Mouse (Mus musculus) gastrocnemius, postnatal 14 days (tissue): ENCODE measurements around the gene Tmprss6. TPM values are rescaled to one million over a fixed set of nuclear protein-coding genes. Genes with fewer than 3 reads are reported as not detected.

Source experiments
- DNase-seq: peaks from one replicate; pipeline ENCODE4 v3.0.0; 2021; ENCODE audit warnings: mixed read lengths
- intact Hi-C: fragments of 180-260 bp; cut with DNase I; formaldehyde crosslinking; loops from one replicate; pipeline ENCODE4 v1.15.1; 2025; ENCODE audit warnings: low total_unique reads
- long read RNA-seq, 2 experiments: library from polyadenylated mRNA; stranded (forward); transcript quantifications; one replicate each; pipeline ENCODE4 v2.0.0; 2021
- total RNA-seq, 2 experiments: library from RNA; stranded (reverse); gene quantifications; 2 replicates each; pipeline ENCODE4 v1.2.3; 2021

The Tmprss6 gene
- not detected for total RNA-seq
- long read RNA-seq, experiment 1 = 0 reads
- long read RNA-seq, experiment 2 = 0 reads

- no peak for DNase-seq
- intact Hi-C loops = no loop called here
Measured at GRCm38 (mm10) chr15:78468379-78468937, at the start of gene Tmprss6. Tmprss6 (minus strand) TSS chr15:78468634.

- no peak for DNase-seq
- intact Hi-C loops = no loop called here
Measured at GRCm38 (mm10) chr15:78518221-78518620, 49.8 kb upstream of the Tmprss6 start.

GRCm38 (mm10) chr15:78515759-78516158, 47.3 kb upstream of the Tmprss6 start:
- intact Hi-C loops = no loop called here
- no peak for DNase-seq

- peak; percentile 72 for DNase-seq
- intact Hi-C loops = no loop called here
Measured at GRCm38 (mm10) chr15:78514393-78515146, 46.1 kb upstream of the Tmprss6 start.

- intact Hi-C loops = loop anchor here (2.0 kb wide), 1 partner anchor 22 kb away; no protein-coding TSS in a partner anchor
- no peak for DNase-seq
Measured at GRCm38 (mm10) chr15:78513019-78513418, 44.6 kb upstream of the Tmprss6 start.

GRCm38 (mm10) chr15:78511951-78512350, 43.5 kb upstream of the Tmprss6 start:
- intact Hi-C loops = loop anchor here (2.0 kb wide), 1 partner anchor 23 kb away; no protein-coding TSS in a partner anchor
- no peak for DNase-seq

GRCm38 (mm10) chr15:78510736-78511135, 42.3 kb upstream of the Tmprss6 start:
- intact Hi-C loops = no loop called here
- no peak for DNase-seq

GRCm38 (mm10) chr15:78510121-78510576, 41.7 kb upstream of the Tmprss6 start:
- intact Hi-C loops = no loop called here
- DNase-seq = no peak

GRCm38 (mm10) chr15:78509297-78509899, 41.0 kb upstream of the Tmprss6 start:
- DNase-seq = no peak
- intact Hi-C loops = no loop called here

GRCm38 (mm10) chr15:78508443-78508842, 40.0 kb upstream of the Tmprss6 start:
- intact Hi-C loops = no loop called here

GRCm38 (mm10) chr15:78505541-78505940, 37.1 kb upstream of the Tmprss6 start:
- intact Hi-C loops = no loop called here
- no peak for DNase-seq

More at GRCm38 (mm10) chr15:78508443-78508842, 40.0 kb upstream of the Tmprss6 start:
- no peak for DNase-seq

- no peak for DNase-seq
- intact Hi-C loops = no loop called here
Measured at GRCm38 (mm10) chr15:78504816-78505215, 36.4 kb upstream of the Tmprss6 start.

GRCm38 (mm10) chr15:78504013-78504412, 35.6 kb upstream of the Tmprss6 start:
- no peak for DNase-seq
- intact Hi-C loops = no loop called here

- no peak for DNase-seq
- intact Hi-C loops = no loop called here
Measured at GRCm38 (mm10) chr15:78502437-78503132, 34.2 kb upstream of the Tmprss6 start.

- DNase-seq = no peak
- intact Hi-C loops = no loop called here
Measured at GRCm38 (mm10) chr15:78494968-78495406, 26.6 kb upstream of the Tmprss6 start, which contains the start of gene Il2rb. Il2rb (minus strand) TSS chr15:78495271.

- intact Hi-C loops = no loop called here
- no peak for DNase-seq
Measured at GRCm38 (mm10) chr15:78493401-78494010, 25.1 kb upstream of the Tmprss6 start.

GRCm38 (mm10) chr15:78491301-78491700, 22.9 kb upstream of the Tmprss6 start:
- intact Hi-C loops = no loop called here
- no peak for DNase-seq

GRCm38 (mm10) chr15:78489906-78490305, 21.5 kb upstream of the Tmprss6 start:
- no peak for DNase-seq
- intact Hi-C loops = no loop called here

- intact Hi-C loops = no loop called here
- DNase-seq = no peak
Measured at GRCm38 (mm10) chr15:78489248-78489647, 20.8 kb upstream of the Tmprss6 start.
